Mouse (Mus musculus) liver, embryonic 16.5 days (tissue): ENCODE measurements around the gene Ap5b1. TPM values are rescaled to one million over a fixed set of nuclear protein-coding genes. Genes with fewer than 3 reads are reported as not detected.

ENCODE experiments used
- ATAC-seq: fragments of 200-750 bp; cut with Nextera tagmentation; 2 replicates; pipeline ENCODE4 v1.8.0; 2017; ENCODE audit warnings: low read depth, mild to moderate bottlenecking, moderate number of reproducible peaks, moderate library complexity
- H3K27ac ChIP-seq: fragments of 300-500 bp; sonication (generic); 2 replicates; pipeline ENCODE4 v1.5.1; 2014; ENCODE audit warnings: mild to moderate bottlenecking, low read length
- H3K27me3 ChIP-seq: fragments of 300-500 bp; sonication (generic); 2 replicates; pipeline ENCODE4 v1.6.1; 2014; ENCODE audit warnings: low read depth, low read length, mixed read lengths; ENCODE audit not compliant: control insufficient read depth, insufficient read depth
- H3K36me3 ChIP-seq: fragments of 300-500 bp; sonication (generic); 2 replicates; pipeline ENCODE4 v1.6.1; 2014; ENCODE audit warnings: mild to moderate bottlenecking; ENCODE audit not compliant: control insufficient read depth, insufficient read depth
- H3K4me1 ChIP-seq: fragments of 300-500 bp; sonication (generic); 2 replicates; pipeline ENCODE4 v1.6.1; 2014; ENCODE audit warnings: low read depth, low read length, mixed read lengths; ENCODE audit not compliant: control insufficient read depth
- H3K4me2 ChIP-seq: fragments of 300-500 bp; sonication (generic); 2 replicates; pipeline ENCODE4 v1.6.1; 2014; ENCODE audit warnings: low read depth, low read length, mixed read lengths
- H3K4me3 ChIP-seq: fragments of 300-500 bp; sonication (generic); 2 replicates; pipeline ENCODE4 v1.5.1; 2014; ENCODE audit warnings: low read depth, mild to moderate bottlenecking, low read length
- H3K9ac ChIP-seq: fragments of 300-500 bp; sonication (generic); 2 replicates; pipeline ENCODE4 v1.6.1; 2014; ENCODE audit warnings: low read depth, low read length
- H3K9me3 ChIP-seq: fragments of 300-500 bp; sonication (generic); replicated peaks from 2 replicates; pipeline ENCODE4 v1.6.1; 2016; ENCODE audit warnings: low read length; ENCODE audit not compliant: control insufficient read depth
- WGBS: fragments of 180-500 bp; shearing (Covaris S2); extraction: QIAGEN DNeasy Blood & Tissue Kit; methylation state at CpG from one replicate; pipeline ENCODE4 v1.1.7; 2014; ENCODE audit not compliant: insufficient replicate concordance; 5-methylcytosine and 5-hydroxymethylcytosine counted together
- polyA plus RNA-seq: library from polyadenylated mRNA; unstranded; fragments of >200 nt; fragmentation: Nextera tagmentation; extraction: Ambion mirVana; gene quantifications from 2 replicates; pipeline ENCODE4 v1.2.1, GENCODE M21; 2015

Ap5b1 gene
- polyA plus RNA-seq, 1 experiment from 2014 or later, result 4.4 TPM

DNA sequence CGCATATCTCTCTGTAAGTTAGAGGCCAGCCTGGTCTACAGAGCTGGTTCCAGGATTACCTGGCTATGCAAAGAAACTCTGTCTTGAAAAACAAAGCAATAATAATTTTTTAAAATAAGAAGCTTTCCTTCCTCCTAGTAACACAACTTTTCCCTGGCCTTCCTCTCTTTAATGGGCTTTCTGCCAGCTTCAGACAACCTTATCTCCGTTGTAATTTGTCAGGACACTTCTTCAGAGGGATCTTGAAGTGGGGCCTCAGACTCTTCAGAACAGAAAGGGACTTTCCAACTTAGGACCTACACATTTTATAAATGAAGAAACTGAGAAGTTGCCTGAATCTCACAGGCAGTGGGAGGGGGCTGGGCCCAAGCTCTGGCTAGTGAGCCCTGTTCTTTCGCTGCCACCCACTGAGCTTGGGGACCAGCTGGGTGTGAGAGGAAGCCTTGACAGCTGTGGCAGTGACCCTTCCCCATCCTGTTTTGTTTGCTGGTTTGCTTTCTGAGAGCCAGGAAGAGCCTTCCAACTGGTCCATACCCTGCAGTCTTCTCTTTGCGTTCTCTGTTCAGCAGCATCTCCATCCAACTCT lies 20.3 kb upstream of the Ap5b1 start:
- H3K27me3 ChIP-seq, result no peaks in the 10 kb centered on the region
- no peak overlapping the region for H3K4me2 ChIP-seq
- H3K27ac ChIP-seq, result no peak overlapping the region
- no peak overlapping the region for H3K4me3 ChIP-seq
- 57% methylated on average over 4 of the region's 4 CpGs for WGBS
- H3K9me3 ChIP-seq, result no peaks in the 10 kb centered on the region
- no peaks in the 10 kb centered on the region for H3K4me1 ChIP-seq
- no peak for ATAC-seq
- H3K36me3 ChIP-seq, result no peaks in the 10 kb centered on the region
- H3K9ac ChIP-seq, result no peak overlapping the region

DNA sequence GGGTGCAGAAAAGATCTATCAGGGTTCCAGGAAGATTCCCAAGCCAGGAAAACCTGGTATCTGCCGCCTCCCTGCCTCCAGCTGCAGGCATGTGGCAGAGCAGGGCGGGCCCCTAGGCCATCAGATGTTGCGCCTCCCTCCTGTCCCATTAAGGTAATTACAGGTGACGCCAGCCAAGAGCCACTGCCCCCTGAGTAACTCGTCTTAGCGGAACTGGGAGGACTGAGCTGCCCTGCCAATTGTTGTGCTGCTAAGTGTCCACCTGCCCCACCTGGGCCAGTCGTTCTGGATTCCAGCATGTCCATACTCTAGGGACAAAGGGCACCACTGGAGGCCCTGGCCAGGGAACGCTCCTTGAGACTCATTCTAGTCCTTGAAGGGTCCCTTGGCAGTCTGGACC lies 14.0 kb upstream of the Ap5b1 start:
- WGBS, result 64% methylated on average over 8 of the region's 8 CpGs
- Histone ChIP-seq H3K4me3 (no peak overlapping the region), H3K9me3 (no peaks in the 10 kb centered on the region), H3K27me3 (peaks cover 20% of the 10 kb centered on the region), H3K4me2 (no peak overlapping the region), H3K4me1 (no peaks in the 10 kb centered on the region), H3K9ac (no peak overlapping the region), H3K27ac (no peak overlapping the region), H3K36me3 (no peaks in the 10 kb centered on the region)
- ATAC-seq, result no peak

DNA sequence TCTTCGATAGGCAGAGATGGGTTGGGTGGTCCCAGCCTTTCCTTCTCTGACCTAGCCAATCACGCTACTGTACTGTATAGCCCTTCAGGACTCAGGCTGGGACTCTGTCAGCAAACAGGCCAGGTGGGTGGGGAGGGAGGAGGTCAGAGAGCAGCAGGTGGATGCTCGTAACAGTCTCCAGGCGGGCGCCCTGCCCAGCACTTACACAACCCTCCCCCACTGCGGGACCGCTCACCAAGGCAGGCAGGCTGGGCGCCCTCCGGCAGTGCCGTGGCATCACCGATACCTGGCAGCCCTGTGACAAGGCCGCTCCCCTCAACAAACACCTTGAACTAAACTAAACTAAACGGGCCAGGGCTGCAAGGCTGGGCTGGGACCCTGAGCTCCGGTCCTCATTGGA lies 13.6 kb upstream of the Ap5b1 start:
- Histone ChIP-seq H3K9ac (no peak overlapping the region), H3K36me3 (no peaks in the 10 kb centered on the region), H3K4me3 (no peak overlapping the region), H3K9me3 (no peaks in the 10 kb centered on the region), H3K4me1 (no peaks in the 10 kb centered on the region), H3K4me2 (no peak overlapping the region), H3K27me3 (peaks cover 24% of the 10 kb centered on the region), H3K27ac (no peak overlapping the region)
- 70% methylated on average over 14 of the region's 14 CpGs for WGBS
- no peak for ATAC-seq

DNA sequence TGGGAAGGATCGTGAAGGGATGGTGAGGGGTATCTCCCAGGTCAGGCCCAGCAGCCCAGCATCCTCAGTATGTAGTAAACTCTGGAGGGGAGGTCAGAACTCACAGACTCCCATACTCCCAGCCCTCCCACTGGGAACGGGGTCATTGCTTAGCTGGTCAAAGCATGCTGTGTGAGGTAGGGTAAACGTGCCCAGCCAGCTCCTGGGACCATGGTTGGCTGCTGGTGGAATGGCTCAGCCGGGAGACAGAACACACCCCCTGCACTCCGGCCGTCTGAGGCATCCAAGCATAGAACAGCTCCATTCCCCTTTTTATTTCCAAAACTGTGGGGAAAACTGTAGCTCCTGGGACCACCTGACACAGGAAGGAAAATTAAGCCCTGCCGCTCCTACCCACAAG lies 9.7 kb upstream of the Ap5b1 start:
- H3K4me1 ChIP-seq, result peaks cover 10% of the 10 kb centered on the region
- H3K36me3 ChIP-seq, result no peaks in the 10 kb centered on the region
- 45% methylated on average over 7 of the region's 7 CpGs for WGBS
- no peak overlapping the region for H3K27ac ChIP-seq
- no peak for ATAC-seq
- no peak overlapping the region for H3K4me2 ChIP-seq
- H3K4me3 ChIP-seq, result no peak overlapping the region
- H3K9ac ChIP-seq, result no peak overlapping the region
- no peaks in the 10 kb centered on the region for H3K9me3 ChIP-seq
- peaks cover 64% of the 10 kb centered on the region for H3K27me3 ChIP-seq

DNA sequence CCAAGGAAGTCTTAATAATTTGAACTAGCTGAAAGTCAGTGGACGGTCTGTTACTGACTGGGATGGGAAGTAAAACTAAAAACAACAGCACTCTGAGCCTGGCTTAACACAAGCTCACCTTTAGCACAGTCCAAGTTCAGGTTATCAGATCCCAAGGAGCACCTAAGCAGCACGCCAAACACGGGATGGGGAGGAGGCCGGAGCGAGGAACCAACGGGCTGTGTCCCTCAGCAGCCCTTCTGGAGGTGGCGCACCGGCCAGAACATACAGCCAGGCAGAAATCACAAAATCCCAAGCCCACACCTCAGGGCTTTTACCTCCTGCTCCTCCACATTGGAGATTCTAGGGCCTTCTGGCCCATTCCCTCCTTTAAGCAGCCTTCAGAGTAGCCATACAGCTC lies 9.1 kb upstream of the Ap5b1 start:
- Histone ChIP-seq H3K4me2 (no peak overlapping the region), H3K27ac (no peak overlapping the region), H3K9ac (no peak overlapping the region), H3K27me3 (peaks cover 70% of the 10 kb centered on the region), H3K36me3 (no peaks in the 10 kb centered on the region), H3K9me3 (no peaks in the 10 kb centered on the region), H3K4me1 (peaks cover 10% of the 10 kb centered on the region), H3K4me3 (no peak overlapping the region)
- 50% methylated on average over 8 of the region's 8 CpGs for WGBS
- no peak for ATAC-seq

DNA sequence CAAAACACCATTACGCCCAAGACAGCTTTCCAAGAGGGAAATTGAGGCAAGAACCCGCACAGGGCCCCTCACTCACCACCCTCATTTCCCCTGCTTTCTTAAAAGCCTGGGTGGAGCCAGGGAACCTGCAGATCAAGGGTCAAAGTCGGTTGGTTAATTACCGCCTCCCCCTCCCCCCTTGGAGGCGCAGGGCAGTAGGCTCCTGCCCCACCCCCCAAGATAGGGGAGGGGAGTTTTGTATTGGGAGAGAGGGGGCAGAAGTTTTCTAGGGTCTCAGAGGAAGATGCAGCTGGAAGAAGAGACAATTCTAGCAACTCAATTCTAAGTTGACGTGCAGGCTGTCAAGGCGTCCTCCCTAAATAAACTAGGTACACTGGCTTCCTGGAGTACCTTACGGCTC lies 8.6 kb upstream of the Ap5b1 start:
- 25% methylated on average over 7 of the region's 8 CpGs for WGBS
- Histone ChIP-seq H3K36me3 (no peaks in the 10 kb centered on the region), H3K9ac (no peak overlapping the region), H3K27me3 (peaks cover 73% of the 10 kb centered on the region), H3K4me3 (no peak overlapping the region), H3K9me3 (no peaks in the 10 kb centered on the region), H3K4me1 (peaks cover 10% of the 10 kb centered on the region), H3K27ac (no peak overlapping the region), H3K4me2 (no peak overlapping the region)
- no peak for ATAC-seq

DNA sequence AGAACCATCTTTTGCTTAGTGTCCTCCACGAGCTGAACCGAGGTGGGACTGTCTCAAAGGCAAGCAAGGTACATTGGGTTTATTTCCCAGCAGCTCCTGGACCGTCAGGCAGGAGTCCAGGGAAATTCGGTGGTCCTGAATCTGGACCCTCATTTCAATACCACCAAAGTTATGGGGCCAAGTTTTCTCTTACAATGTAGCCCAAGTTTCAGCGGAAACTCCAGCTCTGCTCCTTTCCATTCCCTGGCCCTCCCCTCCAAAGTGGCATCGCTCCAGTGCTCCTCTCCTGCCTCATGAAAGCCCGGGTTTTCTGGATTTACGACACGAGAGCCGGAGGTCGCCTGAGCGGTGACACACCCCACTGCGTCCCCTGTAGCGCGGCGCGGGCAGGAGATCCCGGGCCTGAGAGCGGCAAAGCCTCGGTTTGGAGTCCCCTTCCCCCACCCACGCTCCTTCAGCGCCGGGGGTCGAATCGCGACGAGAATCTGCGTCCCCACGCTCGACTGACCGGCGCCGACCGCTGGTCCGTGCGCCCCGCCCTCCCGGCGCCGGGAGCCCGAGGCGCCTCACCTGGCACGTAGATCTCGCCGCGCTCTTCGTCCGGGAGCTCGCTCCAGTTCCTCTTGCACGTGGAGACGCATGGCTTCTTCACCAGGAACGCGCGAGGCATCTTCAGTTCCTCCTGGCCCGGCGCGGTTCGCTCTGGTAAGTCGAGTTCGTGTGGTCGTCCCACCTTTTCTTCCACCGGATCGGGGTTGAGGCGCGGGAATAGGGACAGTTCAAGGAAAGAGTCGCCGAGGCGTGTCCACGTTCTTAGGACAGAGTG lies 8.0 kb upstream of the Ap5b1 start:
- 1% methylated on average over 69 of the region's 69 CpGs for WGBS
- peak overlapping the region; percentile 55 for H3K4me2 ChIP-seq
- H3K27ac ChIP-seq, result no peak overlapping the region
- peak overlapping the region; percentile 37 for H3K4me3 ChIP-seq
- H3K4me1 ChIP-seq, result peaks cover 10% of the 10 kb centered on the region
- ATAC-seq, result no peak
- H3K36me3 ChIP-seq, result no peaks in the 10 kb centered on the region
- H3K9ac ChIP-seq, result no peak overlapping the region
- H3K9me3 ChIP-seq, result no peaks in the 10 kb centered on the region
- H3K27me3 ChIP-seq, result peaks cover 79% of the 10 kb centered on the region

DNA sequence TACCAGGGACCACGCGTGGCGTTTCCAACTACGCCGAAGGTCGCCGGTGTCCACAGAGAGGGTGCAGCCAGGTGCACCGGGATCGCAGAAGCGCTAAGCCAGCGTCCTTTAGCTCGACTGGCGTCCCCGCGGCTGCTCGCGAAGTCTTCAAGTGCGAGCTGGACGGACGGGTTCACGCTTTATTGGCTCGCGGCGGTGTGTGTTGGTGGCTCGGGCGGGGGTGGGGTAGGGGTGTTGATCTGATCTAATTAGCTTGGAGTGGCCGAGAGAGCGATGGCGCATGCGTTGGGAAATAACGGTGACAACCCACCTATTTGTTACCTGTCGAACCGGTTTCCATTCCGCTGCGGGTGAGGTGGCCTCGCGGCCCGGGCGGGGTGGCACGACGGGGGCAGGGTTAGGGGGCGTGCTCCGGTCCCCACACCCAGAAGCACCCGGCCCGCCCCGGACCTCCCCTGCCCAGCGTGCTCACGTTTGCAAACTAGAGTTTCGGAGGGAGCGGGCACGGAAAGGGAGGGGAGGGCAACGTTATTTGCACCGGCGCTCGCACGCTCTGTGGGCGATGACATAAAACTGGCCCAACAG lies 7.3 kb upstream of the Ap5b1 start, which contains the start of gene Ovol1:
TSS of gene Ovol1 (minus strand) at position 190 of the 585 bp plus-strand sequence.
- no peak for ATAC-seq
- peak within 1 kb of the TSS; percentile 37 for H3K4me3 ChIP-seq
- WGBS, result 1% methylated on average over 57 of the region's 57 CpGs
- H3K9ac ChIP-seq, result no peak within 1 kb of the TSS
- H3K27ac ChIP-seq, result no peak within 1 kb of the TSS
- H3K36me3 ChIP-seq, result no peaks in the 10 kb centered on the region
- H3K4me2 ChIP-seq, result peak within 1 kb of the TSS; percentile 55
- no peaks in the 10 kb centered on the region for H3K9me3 ChIP-seq
- H3K4me1 ChIP-seq, result peaks cover 10% of the 10 kb centered on the region
- H3K27me3 ChIP-seq, result peaks cover 84% of the 10 kb centered on the region

DNA sequence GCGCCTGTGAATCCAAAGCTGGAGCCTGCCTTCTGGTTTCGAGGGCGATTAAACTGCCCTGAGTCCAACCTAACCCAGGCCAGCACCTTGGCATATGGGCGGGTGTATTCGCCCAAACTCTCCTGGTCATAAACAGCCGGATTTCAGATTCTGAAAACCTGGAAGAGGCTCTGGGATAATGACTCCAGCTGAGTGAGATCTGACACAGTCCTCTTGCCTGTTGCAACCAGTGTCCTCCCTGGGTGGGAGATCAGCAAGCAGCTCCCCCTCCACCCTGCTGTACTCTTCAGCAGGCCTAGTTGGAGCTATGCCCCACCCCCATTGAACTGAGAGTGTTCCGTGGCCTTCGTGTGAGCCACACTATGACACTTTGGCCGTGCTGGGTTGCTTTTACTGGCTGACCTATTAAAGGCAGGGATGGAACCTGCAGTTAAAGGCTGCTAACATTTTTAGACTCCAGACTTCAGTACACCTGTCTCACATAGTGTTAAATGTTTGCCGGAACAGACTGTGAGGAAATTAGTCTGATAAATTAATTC lies 6.5 kb upstream of the Ap5b1 start:
- Histone ChIP-seq H3K27me3 (peaks cover 86% of the 10 kb centered on the region), H3K9ac (no peak overlapping the region), H3K9me3 (no peaks in the 10 kb centered on the region), H3K4me1 (peaks cover 10% of the 10 kb centered on the region), H3K36me3 (no peaks in the 10 kb centered on the region), H3K4me2 (peak overlapping the region; percentile 55; the same call in 1 of the 2 replicates), H3K4me3 (no peak overlapping the region), H3K27ac (no peak overlapping the region)
- no peak for ATAC-seq
- 18% methylated on average over 10 of the region's 10 CpGs for WGBS
